Mouse (Mus musculus) forebrain, embryonic 13.5 days (tissue): ENCODE measurements at regions not wholly inside any gene's neighbourhood (a gene's known extent, or its start where the extent isn't known, plus 50 kb on each side); places are given as distances from the start of the nearest gene placed in this dataset.

Experiments
- ATAC-seq: fragments of 200-750 bp; cut with Nextera tagmentation; 2 replicates; pipeline ENCODE4 v1.8.0; 2017
- H3K27ac ChIP-seq: fragments of 300-500 bp; sonication (generic); 2 replicates; pipeline ENCODE4 v1.5.1; 2015; ENCODE audit warnings: inconsistent platforms, mild to moderate bottlenecking, moderate library complexity
- H3K27me3 ChIP-seq: fragments of 300-500 bp; sonication (generic); 2 replicates; pipeline ENCODE4 v1.6.1; 2015; ENCODE audit warnings: mild to moderate bottlenecking, inconsistent platforms
- H3K36me3 ChIP-seq: fragments of 300-500 bp; sonication (generic); 2 replicates; pipeline ENCODE4 v1.6.1; 2015; ENCODE audit warnings: mild to moderate bottlenecking, inconsistent platforms; ENCODE audit not compliant: poor library complexity, severe bottlenecking
- H3K4me1 ChIP-seq: fragments of 300-500 bp; sonication (generic); 2 replicates; pipeline ENCODE4 v1.6.1; 2015; ENCODE audit warnings: inconsistent platforms
- H3K4me2 ChIP-seq: fragments of 300-500 bp; sonication (generic); 2 replicates; pipeline ENCODE4 v1.6.1; 2015; ENCODE audit warnings: inconsistent platforms, mild to moderate bottlenecking, moderate library complexity
- H3K4me3 ChIP-seq: fragments of 300-500 bp; sonication (generic); 2 replicates; pipeline ENCODE4 v1.5.1; 2015; ENCODE audit warnings: mild to moderate bottlenecking, inconsistent platforms
- H3K9ac ChIP-seq: fragments of 300-500 bp; sonication (generic); 2 replicates; pipeline ENCODE4 v1.6.1; 2015; ENCODE audit warnings: mild to moderate bottlenecking, inconsistent platforms
- H3K9me3 ChIP-seq: fragments of 300-500 bp; sonication (generic); replicated peaks from 2 replicates; pipeline ENCODE4 v1.6.1; 2016; ENCODE audit warnings: inconsistent platforms
- WGBS: fragments of 180-500 bp; shearing (Covaris S2); methylation state at CpG from one replicate; pipeline ENCODE4 v1.1.7; 2015; 5-methylcytosine and 5-hydroxymethylcytosine counted together

DNA sequence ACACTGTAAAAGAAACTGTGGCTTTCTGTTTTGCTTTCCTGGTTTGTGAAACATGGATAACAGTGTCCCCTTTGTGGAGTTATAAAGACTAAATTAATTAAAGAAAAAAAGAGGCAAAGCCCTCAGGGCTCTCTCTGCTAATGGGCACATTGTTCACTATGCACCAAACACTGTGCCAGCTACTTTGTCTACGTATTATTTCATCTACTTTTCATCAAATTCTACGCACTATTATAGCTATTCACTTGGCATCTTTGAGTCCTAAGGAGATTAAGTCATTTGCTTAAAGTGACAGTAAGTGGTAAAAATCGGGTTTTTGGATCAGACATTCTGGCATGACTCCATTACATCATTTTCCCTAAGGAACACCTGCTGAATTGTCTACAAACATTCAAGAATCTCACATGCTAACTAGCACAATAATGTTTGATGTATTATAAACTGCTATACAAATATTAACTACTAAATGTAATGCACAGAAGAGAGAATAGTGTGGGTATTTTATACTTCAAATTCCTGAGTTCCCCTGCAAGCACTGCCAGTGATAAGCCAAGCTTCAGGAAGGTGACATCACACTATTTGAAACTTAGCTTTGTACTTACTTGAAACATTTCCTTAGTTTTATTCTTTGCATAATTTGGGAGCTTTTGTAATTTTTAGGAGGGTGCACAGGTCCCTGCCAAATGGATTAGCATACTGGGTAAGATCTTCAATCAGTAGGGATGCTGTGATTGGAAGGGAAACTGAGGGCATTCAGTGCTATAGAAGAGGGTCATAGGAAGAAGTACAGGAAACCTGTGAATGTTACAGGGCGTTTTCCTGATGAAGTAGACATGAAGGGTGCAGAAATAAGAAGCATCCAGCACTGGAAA, 504.7 kb upstream of the Sel1l start:
- no peak overlapping the region for H3K4me3 ChIP-seq
- no peak overlapping the region for H3K27ac ChIP-seq
- no peak overlapping the region for H3K9ac ChIP-seq
- 29% methylated on average over 4 of the region's 4 CpGs for WGBS
- no peaks in the 10 kb centered on the region for H3K36me3 ChIP-seq
- H3K4me2 ChIP-seq = no peak overlapping the region
- peak; percentile 90 for ATAC-seq
- H3K27me3 ChIP-seq = no peaks in the 10 kb centered on the region
- H3K9me3 ChIP-seq = no peaks in the 10 kb centered on the region
- H3K4me1 ChIP-seq = peaks cover 6% of the 10 kb centered on the region

DNA sequence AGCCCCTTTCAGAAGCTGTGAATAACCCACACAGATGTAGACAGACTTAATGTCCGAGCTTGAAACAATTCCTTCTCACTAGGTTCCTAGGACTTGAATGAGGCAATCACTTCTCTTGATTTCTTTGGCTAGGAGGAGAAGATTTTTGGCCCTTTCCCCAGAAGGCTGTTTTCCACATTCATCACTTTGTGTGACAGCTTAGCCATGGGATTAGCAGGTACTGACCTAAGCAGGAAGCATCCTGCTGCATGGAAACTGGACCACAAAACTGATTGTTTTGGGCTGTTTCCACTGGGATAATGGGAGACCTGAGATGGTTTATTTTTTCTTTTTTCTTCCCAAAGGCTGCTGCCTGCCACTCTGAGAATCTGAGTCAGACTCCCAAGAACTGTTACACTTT, 469.3 kb upstream of the Sel1l start:
- H3K4me2 ChIP-seq = no peak overlapping the region
- no peak overlapping the region for H3K4me3 ChIP-seq
- H3K9me3 ChIP-seq = no peaks in the 10 kb centered on the region
- H3K27ac ChIP-seq = no peak overlapping the region
- H3K36me3 ChIP-seq = no peaks in the 10 kb centered on the region
- ATAC-seq = no peak
- no peaks in the 10 kb centered on the region for H3K27me3 ChIP-seq
- WGBS = 50% methylated on average over 1 of the region's 1 CpGs
- no peaks in the 10 kb centered on the region for H3K4me1 ChIP-seq
- no peak overlapping the region for H3K9ac ChIP-seq

DNA sequence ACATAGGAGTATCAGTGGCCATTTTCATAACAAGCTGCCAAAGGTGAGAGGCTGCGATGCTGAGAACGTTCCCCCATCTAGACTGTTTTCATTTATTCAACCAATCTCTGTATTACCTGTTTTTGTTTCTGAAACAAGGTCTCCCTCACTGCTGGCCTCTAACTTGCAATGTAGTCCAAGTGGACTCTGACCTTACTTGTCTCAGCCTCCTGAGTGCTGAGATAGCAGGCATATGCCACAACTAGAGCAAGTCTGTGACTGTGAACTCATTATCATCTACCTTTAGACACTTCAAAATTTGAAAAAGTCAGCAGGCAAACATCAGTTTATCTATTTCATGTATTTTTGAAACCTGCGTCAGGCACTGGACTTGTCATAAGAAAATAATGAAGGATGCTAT, 468.7 kb upstream of the Sel1l start:
- WGBS = 91% methylated on average over 3 of the region's 3 CpGs
- Histone ChIP-seq H3K36me3 (no peaks in the 10 kb centered on the region), H3K27me3 (no peaks in the 10 kb centered on the region), H3K9me3 (no peaks in the 10 kb centered on the region), H3K4me2 (no peak overlapping the region), H3K27ac (no peak overlapping the region), H3K9ac (no peak overlapping the region), H3K4me1 (no peaks in the 10 kb centered on the region), H3K4me3 (no peak overlapping the region)
- no peak for ATAC-seq

DNA sequence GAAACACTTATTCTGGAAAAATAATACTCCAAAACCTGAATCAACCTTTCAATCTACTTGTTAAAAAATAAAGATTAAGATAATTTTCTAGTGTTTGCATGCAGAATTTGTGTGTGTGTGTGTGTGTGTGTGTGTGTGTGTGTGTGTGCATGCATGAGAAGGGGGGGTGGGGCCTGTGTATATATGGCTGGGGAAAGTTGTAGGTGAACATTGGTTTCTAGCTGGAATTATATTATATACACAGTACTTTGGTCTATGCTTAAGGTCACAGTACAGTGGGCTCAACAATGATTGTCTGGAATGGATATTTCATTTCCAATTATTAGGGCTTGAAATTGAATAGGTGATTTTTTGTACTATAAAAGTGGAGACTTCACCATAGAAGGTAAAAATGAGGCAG, 467.3 kb upstream of the Sel1l start:
- H3K9ac ChIP-seq = no peak overlapping the region
- H3K36me3 ChIP-seq = no peaks in the 10 kb centered on the region
- H3K27me3 ChIP-seq = no peaks in the 10 kb centered on the region
- ATAC-seq = no peak
- H3K9me3 ChIP-seq = no peaks in the 10 kb centered on the region
- H3K4me3 ChIP-seq = no peak overlapping the region
- no peak overlapping the region for H3K4me2 ChIP-seq
- no peaks in the 10 kb centered on the region for H3K4me1 ChIP-seq
- no peak overlapping the region for H3K27ac ChIP-seq

DNA sequence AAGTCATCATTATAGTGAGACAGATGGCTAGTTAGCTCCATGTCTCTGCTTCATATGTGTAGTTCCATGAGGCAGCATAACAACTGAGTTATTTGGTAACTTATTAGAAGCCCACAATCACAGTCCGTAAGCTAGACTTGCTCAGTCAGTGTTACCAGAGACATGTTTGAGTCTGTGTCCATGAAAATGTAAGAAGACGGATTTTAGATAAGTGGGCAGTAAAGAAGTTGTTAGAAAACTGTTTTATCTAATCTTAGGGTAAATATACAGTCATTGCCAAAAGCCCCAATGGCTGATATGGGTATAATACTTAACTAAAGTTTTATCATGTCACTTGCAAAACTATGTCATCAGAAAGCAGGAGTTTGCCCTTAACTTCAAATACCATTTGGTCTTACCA, 466.9 kb upstream of the Sel1l start:
- Histone ChIP-seq H3K9me3 (no peaks in the 10 kb centered on the region), H3K9ac (no peak overlapping the region), H3K27ac (no peak overlapping the region), H3K4me1 (no peaks in the 10 kb centered on the region), H3K4me3 (no peak overlapping the region), H3K27me3 (no peaks in the 10 kb centered on the region), H3K4me2 (no peak overlapping the region), H3K36me3 (no peaks in the 10 kb centered on the region)
- no peak for ATAC-seq
- WGBS = 94% methylated on average over 2 of the region's 2 CpGs

DNA sequence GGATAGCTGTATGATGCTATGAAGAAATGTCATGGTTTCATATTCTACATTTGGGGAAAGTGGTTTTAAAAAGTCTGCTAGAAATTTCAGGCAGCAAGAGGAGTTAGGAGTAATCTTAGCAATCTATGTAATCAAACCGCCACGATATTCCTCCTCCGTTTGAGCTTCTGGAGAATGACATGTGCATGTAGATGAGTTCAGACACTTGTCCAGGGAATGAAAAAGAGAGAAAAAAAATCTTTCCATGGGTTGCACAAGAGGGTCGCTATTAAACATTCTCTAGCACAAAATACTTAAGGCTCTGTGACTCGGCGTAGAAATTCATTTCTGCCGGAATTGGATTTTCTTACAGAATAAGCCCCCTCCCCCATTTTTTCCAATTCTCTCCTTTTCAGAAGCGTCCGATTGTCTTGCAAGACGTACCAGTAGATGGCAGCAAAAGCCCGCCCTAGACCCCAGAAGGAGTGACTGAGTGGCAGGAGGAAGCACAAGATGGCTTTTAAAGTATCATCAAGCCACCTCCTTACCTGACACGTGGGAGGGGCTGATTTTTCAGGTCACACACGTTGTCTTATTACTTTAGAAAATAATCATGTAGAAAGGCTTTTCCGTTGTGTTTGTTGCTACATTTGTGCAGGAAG, 454.1 kb upstream of the Sel1l start:
- peak; percentile 81 for ATAC-seq
- Histone ChIP-seq H3K4me3 (no peak overlapping the region), H3K9ac (no peak overlapping the region), H3K27ac (no peak overlapping the region), H3K9me3 (no peaks in the 10 kb centered on the region), H3K4me1 (no peaks in the 10 kb centered on the region), H3K27me3 (0 out of 2 replicates have a peak, but pooled peaks cover 5% of the 10 kb centered on the region), H3K36me3 (no peaks in the 10 kb centered on the region), H3K4me2 (no peak overlapping the region)
- WGBS = 18% methylated on average over 14 of the region's 14 CpGs

DNA sequence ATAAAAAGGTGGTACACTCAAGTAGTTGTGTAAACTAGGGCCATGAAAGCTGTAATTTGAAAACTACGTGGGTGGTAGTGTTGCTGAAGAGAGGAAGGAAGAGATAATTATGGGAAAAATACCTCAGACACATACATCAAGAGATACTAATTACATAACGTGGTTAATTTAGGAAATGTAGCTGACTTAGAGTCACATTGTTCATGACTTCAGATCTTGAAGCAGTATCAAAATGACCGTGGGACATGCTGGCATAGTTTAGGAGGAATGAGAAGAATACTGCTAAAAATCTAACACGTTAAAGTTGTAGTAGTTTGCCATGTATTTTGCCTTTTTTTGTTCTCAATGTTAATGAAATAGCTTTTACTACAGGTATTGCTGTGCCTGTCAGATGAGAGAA, 445.9 kb upstream of the Sel1l start:
- Histone ChIP-seq H3K4me2 (no peak overlapping the region), H3K9ac (no peak overlapping the region), H3K27ac (no peak overlapping the region), H3K4me3 (no peak overlapping the region), H3K27me3 (no peaks in the 10 kb centered on the region), H3K4me1 (peaks cover 19% of the 10 kb centered on the region), H3K9me3 (no peaks in the 10 kb centered on the region), H3K36me3 (no peaks in the 10 kb centered on the region)
- ATAC-seq = no peak
- 77% methylated on average over 4 of the region's 4 CpGs for WGBS

DNA sequence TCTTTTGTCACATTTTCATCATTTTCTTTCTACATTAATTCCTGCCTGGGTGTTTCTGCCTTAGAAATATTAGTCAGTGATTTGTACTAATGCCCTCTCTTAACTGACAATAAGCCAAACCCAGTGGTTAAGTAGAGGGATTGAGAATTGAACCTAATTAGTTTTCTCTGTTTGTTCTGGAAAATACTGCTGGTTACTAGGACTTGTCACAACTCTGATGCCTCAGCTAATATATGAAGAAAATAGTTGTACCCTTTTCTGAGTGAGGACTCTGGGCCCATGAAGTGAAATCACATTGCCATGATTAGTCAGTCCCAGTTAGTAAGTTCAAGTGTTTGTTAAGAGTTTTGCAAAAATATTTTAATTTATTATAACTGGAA, 444.4 kb upstream of the Sel1l start:
- H3K4me2 ChIP-seq = peak overlapping the region; percentile 39
- no peak overlapping the region for H3K9ac ChIP-seq
- H3K27me3 ChIP-seq = no peaks in the 10 kb centered on the region
- H3K4me1 ChIP-seq = peaks cover 19% of the 10 kb centered on the region
- 0 out of 2 replicates have a peak, but pooled peaks cover 5% of the 10 kb centered on the region for H3K9me3 ChIP-seq
- no peaks in the 10 kb centered on the region for H3K36me3 ChIP-seq
- peak overlapping the region; percentile 84 for H3K27ac ChIP-seq
- no peak overlapping the region for H3K4me3 ChIP-seq
- peak; percentile 54; the same call in 1 of the 2 replicates for ATAC-seq

DNA sequence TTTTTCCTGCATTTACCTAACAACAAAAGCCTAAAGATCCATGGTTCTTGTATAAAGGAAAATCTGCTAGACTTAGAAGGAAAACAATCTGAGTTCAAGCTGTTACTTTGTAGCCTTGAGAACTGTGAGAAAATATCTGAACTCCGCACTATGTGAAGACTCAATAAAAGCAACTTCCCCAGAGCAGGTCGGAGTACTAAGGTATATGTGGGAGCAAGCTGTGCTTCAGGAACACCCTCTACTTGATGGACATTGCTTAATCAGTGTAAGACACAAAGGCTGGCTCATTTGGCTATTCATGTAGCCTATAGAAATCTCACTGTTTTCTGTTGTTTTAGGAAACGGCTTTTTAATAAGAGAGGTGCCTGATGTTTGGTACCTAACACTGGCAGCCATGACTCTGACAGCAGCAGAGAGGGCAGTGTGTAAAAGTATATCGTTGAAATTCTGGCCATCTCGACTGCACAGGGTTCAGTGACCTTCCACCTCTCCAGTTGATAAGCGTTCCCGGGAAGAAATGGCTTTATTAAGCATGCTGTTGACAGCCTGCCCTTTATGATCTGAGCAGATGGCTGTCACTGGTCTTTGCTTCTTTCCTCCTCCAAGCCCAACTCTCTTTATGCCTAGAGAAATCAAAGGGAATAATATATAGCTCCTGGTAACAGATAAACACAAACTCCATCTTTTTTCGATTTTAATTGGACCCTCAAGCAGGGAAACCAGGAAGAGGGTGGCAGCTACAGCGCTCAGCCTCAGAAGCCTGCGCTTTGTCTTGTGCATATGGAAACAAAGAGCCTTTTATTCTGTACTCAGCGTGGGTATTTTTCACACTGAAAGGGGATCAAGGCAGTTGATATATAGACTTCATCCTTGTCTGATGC, 443.7 kb upstream of the Sel1l start:
- Histone ChIP-seq H3K9ac (no peak overlapping the region), H3K27me3 (no peaks in the 10 kb centered on the region), H3K4me2 (peak overlapping the region; percentile 39), H3K4me1 (peaks cover 19% of the 10 kb centered on the region), H3K36me3 (no peaks in the 10 kb centered on the region), H3K9me3 (0 out of 2 replicates have a peak, but pooled peaks cover 5% of the 10 kb centered on the region), H3K4me3 (no peak overlapping the region), H3K27ac (peak overlapping the region; percentile 84)
- ATAC-seq = peak; percentile 90
- 4% methylated on average over 11 of the region's 11 CpGs for WGBS

DNA sequence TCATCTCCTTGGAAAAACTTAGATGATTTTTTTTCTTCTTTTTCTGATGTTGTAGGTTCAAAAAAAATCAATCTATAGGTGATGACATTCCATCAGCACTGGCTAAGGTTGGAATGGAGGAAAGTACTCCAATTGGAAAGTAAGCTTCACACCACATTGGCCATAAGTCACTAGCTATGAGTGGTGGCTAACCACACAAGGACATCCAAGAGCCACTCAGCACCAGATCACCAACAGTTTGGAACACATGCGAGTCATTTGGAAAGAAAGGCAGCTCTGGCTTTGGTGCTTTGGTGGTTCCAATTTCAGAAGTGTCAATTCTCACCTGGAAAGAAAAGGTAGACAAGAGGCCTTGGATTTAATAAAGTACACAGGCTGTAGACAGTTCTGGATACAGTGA, 442.5 kb upstream of the Sel1l start:
- ATAC-seq = no peak
- Histone ChIP-seq H3K4me1 (peaks cover 19% of the 10 kb centered on the region), H3K36me3 (no peaks in the 10 kb centered on the region), H3K27ac (no peak overlapping the region), H3K9ac (no peak overlapping the region), H3K27me3 (no peaks in the 10 kb centered on the region), H3K9me3 (0 out of 2 replicates have a peak, but pooled peaks cover 5% of the 10 kb centered on the region), H3K4me3 (no peak overlapping the region), H3K4me2 (no peak overlapping the region)
- 88% methylated on average over 1 of the region's 1 CpGs for WGBS

DNA sequence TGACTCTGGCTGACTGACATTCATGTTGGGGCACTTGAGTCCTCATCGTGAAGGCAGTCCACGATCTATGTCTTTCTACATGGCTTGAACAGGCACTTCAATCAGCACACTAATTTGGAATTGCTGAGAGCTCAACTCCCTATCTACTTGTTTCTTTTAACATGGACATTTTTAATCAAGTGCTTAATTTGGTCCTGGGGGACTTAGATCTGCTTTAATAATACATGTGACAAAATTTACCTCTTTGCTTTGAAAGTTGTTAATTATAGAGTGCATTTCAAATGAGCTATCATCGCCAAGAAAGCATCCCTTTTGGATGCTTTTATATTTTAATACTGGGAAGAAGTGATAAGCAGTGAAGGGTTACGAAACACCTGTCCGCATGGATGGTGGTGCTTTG, 436.6 kb upstream of the Sel1l start:
- no peaks in the 10 kb centered on the region for H3K4me1 ChIP-seq
- no peak overlapping the region for H3K4me3 ChIP-seq
- H3K27ac ChIP-seq = no peak overlapping the region
- H3K9me3 ChIP-seq = 0 out of 2 replicates have a peak, but pooled peaks cover 5% of the 10 kb centered on the region
- ATAC-seq = no peak
- no peak overlapping the region for H3K9ac ChIP-seq
- H3K27me3 ChIP-seq = no peaks in the 10 kb centered on the region
- H3K36me3 ChIP-seq = no peaks in the 10 kb centered on the region
- H3K4me2 ChIP-seq = no peak overlapping the region
- 83% methylated on average over 5 of the region's 5 CpGs for WGBS

DNA sequence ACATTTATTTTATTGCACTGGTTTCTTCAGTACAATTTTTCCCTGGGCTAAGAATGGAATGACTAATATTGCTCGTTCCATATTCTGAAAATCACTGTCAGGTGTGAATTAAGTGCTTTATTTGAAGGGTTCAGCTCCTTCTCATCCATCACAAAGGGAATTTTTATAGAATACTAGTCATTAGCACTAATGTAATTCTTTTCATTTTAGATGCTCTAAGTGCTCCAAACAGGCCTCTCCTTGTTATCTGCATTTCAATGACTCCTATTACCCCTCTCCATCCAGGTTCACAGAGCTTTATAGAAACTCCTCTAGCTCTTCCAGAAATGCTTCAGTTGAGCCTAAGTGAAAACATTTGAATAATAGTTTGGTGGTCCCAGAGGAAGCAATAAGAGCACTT, 431.5 kb upstream of the Sel1l start:
- no peak overlapping the region for H3K27ac ChIP-seq
- no peaks in the 10 kb centered on the region for H3K27me3 ChIP-seq
- no peaks in the 10 kb centered on the region for H3K4me1 ChIP-seq
- H3K4me3 ChIP-seq = no peak overlapping the region
- no peaks in the 10 kb centered on the region for H3K9me3 ChIP-seq
- WGBS = 46% methylated on average over 1 of the region's 1 CpGs
- no peaks in the 10 kb centered on the region for H3K36me3 ChIP-seq
- H3K4me2 ChIP-seq = no peak overlapping the region
- H3K9ac ChIP-seq = no peak overlapping the region
- 0 out of 2 replicates have a peak, but pooled peaks have one; percentile 38 for ATAC-seq
